Mouse (Mus musculus): Measurements from ENCODE around the gene Hoxc12. TPM values are rescaled to one million over a fixed set of nuclear protein-coding genes. Genes with fewer than 3 reads are reported as not detected.
A peak's percentile ranks its signal among the peaks of the same experiment; 100 is the strongest.

Hoxc12 gene
- polyA plus RNA-seq, 1 experiment from 2014 or later: not detected

DNA sequence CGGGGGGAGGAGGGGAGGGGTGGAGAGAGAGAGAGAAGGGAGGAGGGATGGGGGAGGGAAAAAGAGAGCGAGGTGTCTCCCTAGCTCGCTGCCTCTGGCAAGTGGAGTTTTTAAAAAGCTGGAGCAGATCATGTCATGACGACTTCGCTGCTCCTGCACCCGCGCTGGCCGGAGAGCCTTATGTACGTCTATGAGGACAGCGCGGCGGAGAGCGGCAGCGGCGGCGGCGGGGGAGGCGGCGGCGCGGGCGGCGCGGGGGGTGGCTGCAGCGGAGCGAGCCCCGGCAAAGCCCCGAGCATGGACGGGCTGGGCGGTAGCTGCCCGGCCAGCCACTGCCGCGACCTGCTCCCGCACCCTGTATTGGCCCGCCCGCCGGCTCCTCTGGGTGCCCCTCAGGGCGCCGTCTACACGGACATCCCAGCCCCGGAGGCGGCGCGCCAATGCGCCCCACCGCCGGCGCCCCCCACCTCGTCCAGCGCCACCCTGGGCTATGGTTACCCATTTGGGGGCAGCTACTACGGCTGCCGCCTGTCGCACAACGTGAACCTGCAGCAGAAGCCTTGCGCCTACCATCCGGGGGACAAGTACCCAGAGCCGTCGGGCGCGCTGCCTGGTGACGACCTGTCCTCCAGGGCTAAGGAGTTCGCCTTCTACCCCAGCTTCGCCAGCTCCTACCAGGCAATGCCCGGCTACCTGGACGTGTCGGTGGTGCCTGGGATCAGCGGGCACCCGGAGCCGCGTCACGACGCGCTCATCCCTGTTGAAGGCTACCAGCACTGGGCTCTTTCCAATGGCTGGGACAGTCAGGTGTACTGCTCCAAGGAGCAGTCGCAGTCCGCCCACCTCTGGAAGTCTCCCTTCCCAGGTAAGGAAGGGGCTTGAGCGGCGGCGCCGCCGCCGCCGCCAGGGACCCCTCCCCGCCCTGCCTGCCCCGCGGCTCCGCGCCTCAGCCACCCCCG, 15.2 kb upstream of the Hoxc12 start, which contains the start of gene Hoxc13:
Gene Hoxc13 (plus strand): TSS at position 51 of the 959 bp plus-strand sequence.
- Histone ChIP-seq H3K4me1 (peaks cover 4% of the 10 kb centered on the region; the same call in 1 of the 2 replicates), H3K4me2 (peak within 1 kb of the TSS; percentile 34), H3K9me3 (no peaks in the 10 kb centered on the region), H3K27me3 (peaks cover 99% of the 10 kb centered on the region), H3K27ac (no peak within 1 kb of the TSS), H3K4me3 (peak within 1 kb of the TSS; percentile 20), H3K9ac (no peak within 1 kb of the TSS), H3K36me3 (no peaks in the 10 kb centered on the region)
- ATAC-seq (ENCODE audit: borderline replicate concordance, extremely low read depth, low FRiP score, low TSS enrichment): peak; percentile 59; the same call in 1 of the 2 replicates
- WGBS: 2% methylated on average over 68 of the region's 88 CpGs

DNA sequence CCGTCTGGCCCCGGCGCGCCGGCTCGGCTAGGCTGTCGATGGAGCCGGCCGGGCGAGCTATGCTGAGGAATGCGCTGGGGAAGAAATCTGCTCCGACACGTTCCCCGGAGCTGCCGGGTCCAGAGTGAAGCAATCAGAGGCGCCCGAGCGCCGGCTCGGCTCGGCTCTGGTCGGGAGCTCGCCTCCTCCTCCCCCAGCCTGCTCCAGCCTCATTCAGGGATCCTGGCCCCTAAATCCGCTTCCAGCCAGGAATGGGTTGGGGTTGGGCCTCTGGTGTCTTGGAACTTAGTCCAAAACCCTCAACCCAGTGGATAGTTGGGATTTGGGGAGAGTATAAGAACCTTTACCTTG, 14.6 kb upstream of the Hoxc12 start:
- Histone ChIP-seq H3K4me1 (peaks cover 4% of the 10 kb centered on the region; the same call in 1 of the 2 replicates), H3K27me3 (peaks cover 99% of the 10 kb centered on the region), H3K27ac (no peak overlapping the region), H3K4me3 (no peak overlapping the region), H3K36me3 (no peaks in the 10 kb centered on the region), H3K9me3 (no peaks in the 10 kb centered on the region), H3K4me2 (no peak overlapping the region), H3K9ac (no peak overlapping the region)
- 2% methylated on average over 24 of the region's 24 CpGs for WGBS
- peak; percentile 35; the same call in 1 of the 2 replicates for ATAC-seq (ENCODE audit: borderline replicate concordance, extremely low read depth, low FRiP score, low TSS enrichment)

DNA sequence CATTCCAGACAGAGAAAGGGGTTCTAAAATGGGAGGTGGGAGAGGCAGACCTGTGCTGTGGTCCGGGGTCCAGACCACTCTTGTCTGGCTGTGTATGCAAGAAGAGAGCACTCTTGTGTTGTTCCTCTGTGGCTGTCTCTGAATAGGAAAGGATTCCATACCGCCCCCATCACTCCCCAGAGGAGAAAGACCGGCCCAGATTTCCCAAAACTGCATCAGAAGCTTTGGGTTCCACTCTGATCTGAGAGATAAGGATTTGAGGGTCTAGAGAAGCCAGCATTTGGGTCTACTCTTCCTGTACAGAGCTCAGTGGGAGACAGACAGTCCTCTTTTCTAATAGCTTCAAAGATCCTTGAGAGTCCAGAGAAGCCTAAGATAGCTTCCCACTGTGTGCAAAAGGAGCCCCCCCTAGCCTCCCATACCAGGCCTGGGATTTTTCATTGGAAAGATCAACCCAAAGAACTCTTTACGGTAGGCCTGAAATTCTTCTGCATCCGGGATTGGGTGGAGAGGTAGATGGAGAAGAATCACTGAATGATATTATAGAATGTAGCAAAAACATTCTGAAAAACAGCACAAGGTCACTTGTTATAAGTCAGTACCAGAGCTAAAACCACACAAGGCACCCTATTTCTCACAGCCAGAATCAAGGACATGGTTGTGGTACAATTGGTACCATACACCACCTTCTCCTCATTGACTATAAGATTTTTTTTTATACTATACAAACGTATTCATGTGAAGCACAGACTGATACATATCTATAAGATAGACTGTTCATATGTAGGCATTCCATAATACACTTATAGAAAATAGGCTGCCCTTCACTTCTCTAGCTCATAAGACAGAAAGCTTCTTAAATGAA, 13.7 kb upstream of the Hoxc12 start:
- peaks cover 99% of the 10 kb centered on the region for H3K27me3 ChIP-seq
- no peak overlapping the region for H3K4me2 ChIP-seq
- no peaks in the 10 kb centered on the region for H3K9me3 ChIP-seq
- ATAC-seq (ENCODE audit: borderline replicate concordance, extremely low read depth, low FRiP score, low TSS enrichment): no peak
- WGBS: 19% methylated on average over 6 of the region's 6 CpGs
- no peak overlapping the region for H3K9ac ChIP-seq
- no peak overlapping the region for H3K4me3 ChIP-seq
- H3K4me1 ChIP-seq: peaks cover 4% of the 10 kb centered on the region; the same call in 1 of the 2 replicates
- H3K36me3 ChIP-seq: no peaks in the 10 kb centered on the region
- no peak overlapping the region for H3K27ac ChIP-seq

DNA sequence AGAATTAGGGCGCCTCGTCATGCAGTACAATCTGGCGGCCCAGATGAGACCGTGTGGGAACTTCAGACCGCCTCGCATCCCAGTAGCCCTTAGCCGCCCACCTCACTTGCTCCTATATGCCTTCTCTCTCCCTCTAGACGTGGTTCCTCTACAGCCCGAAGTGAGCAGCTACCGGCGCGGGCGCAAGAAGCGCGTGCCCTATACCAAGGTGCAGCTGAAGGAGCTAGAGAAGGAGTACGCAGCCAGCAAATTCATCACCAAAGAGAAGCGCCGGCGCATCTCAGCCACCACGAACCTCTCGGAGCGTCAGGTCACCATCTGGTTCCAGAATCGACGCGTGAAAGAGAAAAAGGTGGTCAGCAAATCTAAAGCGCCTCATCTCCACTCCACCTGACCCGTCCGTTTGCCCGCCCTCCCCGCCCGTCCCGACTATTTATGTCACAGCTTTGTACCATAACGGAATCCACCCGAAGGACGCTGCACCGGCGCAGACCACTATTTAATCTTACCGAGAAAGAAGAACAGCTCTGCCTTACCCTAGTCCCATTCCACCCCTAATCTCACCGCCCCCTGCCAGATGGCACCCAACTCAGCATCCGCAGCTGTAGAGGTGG, 9.4 kb upstream of the Hoxc12 start:
- no peak overlapping the region for H3K4me3 ChIP-seq
- no peak overlapping the region for H3K4me2 ChIP-seq
- under 1% methylated on average over 39 of the region's 40 CpGs for WGBS
- no peaks in the 10 kb centered on the region for H3K4me1 ChIP-seq
- peaks cover 99% of the 10 kb centered on the region for H3K27me3 ChIP-seq
- no peak overlapping the region for H3K27ac ChIP-seq
- H3K9me3 ChIP-seq: no peaks in the 10 kb centered on the region
- no peaks in the 10 kb centered on the region for H3K36me3 ChIP-seq
- H3K9ac ChIP-seq: no peak overlapping the region
- no peak for ATAC-seq (ENCODE audit: borderline replicate concordance, extremely low read depth, low FRiP score, low TSS enrichment)

DNA sequence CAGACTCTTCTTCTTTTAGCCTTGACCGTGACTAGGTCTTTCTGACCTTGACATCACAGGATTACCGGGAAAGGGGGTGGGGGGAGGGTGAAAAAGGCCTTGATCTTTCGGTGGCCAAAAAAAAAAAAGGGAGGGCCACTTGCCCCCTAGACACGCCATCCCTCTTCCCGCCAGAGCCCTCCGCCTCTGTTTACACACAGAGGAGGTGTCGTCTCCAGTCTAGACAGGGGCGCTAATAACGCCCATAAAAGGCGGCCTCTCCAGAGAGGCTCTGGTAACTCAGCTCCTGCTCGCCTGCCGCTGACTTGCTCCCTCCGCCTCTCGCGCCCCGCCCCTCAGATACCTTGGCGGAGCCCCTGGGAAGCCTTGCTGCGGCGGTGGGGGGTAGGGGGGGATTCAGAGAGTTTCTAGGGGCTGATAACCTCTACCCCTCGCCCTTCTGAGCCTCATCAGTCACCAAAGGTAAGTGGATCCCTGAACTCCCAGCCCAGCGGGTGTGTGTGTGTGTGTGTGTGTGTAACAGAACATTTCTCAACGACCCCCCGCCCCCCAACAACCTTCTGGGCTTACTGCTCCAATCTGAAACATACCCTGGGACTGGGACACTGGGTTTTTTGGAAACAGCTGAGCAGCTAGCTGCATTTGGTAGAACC, 4.7 kb upstream of the Hoxc12 start:
- no peak overlapping the region for H3K9ac ChIP-seq
- no peak overlapping the region for H3K27ac ChIP-seq
- no peak overlapping the region for H3K4me3 ChIP-seq
- WGBS: under 1% methylated on average over 23 of the region's 23 CpGs
- no peaks in the 10 kb centered on the region for H3K9me3 ChIP-seq
- H3K36me3 ChIP-seq: no peaks in the 10 kb centered on the region
- no peak overlapping the region for H3K4me2 ChIP-seq
- ATAC-seq (ENCODE audit: borderline replicate concordance, extremely low read depth, low FRiP score, low TSS enrichment): no peak
- H3K4me1 ChIP-seq: peaks cover 2% of the 10 kb centered on the region; the same call in 1 of the 2 replicates
- peaks cover 100% of the 10 kb centered on the region for H3K27me3 ChIP-seq

DNA sequence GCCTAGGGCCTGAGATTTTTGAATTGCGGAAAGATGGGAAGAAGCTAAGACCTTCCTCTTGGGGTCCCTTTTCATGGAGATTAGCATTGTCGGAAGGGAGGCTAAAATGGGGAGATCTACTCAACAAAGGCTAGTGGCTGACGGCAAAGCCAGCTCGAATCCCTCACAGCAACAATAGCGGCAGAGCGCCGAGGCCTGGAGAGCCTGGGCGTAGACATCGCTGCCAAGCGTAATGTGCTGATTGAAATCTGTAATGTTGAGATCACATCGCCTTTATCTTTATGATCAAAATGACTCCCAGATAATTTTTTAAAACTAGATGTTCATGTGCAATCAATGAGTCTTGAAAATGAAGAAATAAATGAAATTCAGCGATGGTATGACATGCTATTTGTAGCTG, 2.1 kb upstream of the Hoxc12 start:
- peaks cover 2% of the 10 kb centered on the region; the same call in 1 of the 2 replicates for H3K4me1 ChIP-seq
- no peak overlapping the region for H3K27ac ChIP-seq
- H3K4me3 ChIP-seq: no peak overlapping the region
- WGBS: 2% methylated on average over 12 of the region's 12 CpGs
- no peaks in the 10 kb centered on the region for H3K9me3 ChIP-seq
- no peak for ATAC-seq (ENCODE audit: borderline replicate concordance, extremely low read depth, low FRiP score, low TSS enrichment)
- H3K27me3 ChIP-seq: peaks cover 100% of the 10 kb centered on the region
- no peak overlapping the region for H3K9ac ChIP-seq
- no peaks in the 10 kb centered on the region for H3K36me3 ChIP-seq
- no peak overlapping the region for H3K4me2 ChIP-seq

DNA sequence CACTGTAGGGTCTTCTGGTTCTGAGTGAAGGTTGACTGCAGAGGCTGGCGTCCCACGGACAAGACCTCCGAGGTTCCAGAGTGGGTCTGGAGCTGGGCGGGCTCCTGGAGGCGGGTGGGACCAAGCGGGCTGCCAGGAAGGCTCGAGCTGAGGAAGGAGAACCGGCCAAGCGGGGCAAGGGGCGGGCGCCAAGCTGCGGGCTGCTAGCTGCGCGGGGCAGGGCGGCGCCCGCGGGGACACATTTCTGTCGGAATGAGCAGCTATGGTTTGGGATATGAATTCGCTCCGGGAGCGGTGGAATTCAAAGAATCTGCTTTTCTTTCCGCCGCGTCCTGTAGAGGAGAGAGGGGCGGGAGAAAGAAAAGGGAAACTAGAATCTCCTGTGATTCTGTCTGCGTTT, 1.7 kb upstream of the Hoxc12 start:
- no peak overlapping the region for H3K9ac ChIP-seq
- peaks cover 100% of the 10 kb centered on the region for H3K27me3 ChIP-seq
- no peak overlapping the region for H3K4me2 ChIP-seq
- H3K36me3 ChIP-seq: no peaks in the 10 kb centered on the region
- H3K4me1 ChIP-seq: peaks cover 2% of the 10 kb centered on the region; the same call in 1 of the 2 replicates
- H3K9me3 ChIP-seq: no peaks in the 10 kb centered on the region
- no peak overlapping the region for H3K4me3 ChIP-seq
- under 1% methylated on average over 26 of the region's 27 CpGs for WGBS
- H3K27ac ChIP-seq: no peak overlapping the region
- no peak for ATAC-seq (ENCODE audit: borderline replicate concordance, extremely low read depth, low FRiP score, low TSS enrichment)

DNA sequence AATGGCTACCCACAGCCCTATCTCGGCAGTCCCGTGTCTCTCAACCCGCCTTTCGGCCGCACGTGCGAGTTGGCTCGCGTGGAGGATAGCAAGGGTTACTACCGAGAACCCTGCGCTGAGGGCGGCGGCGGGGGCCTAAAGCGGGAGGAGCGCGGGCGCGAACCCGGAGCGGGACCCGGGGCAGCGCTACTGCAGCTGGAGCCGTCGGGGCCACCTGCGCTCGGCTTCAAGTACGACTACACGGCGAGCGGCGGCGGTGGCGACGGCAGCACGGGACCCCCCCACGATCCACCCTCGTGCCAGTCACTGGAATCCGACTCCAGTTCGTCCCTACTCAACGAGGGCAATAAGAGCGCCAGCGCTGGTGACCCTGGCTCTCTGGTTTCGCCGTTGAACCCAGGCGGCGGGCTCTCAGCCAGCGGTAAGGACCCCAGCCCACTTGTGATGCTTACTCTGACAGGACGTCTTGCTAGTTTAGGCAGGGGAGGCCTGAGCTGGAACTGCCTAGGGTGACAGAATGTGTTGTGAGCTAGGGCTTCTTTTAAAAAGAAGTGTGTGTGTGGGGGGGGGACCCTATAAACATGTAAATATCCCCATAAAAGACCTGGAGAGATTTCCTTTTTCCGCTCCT, 594 bp downstream of the Hoxc12 start:
- Histone ChIP-seq H3K27me3 (peaks cover 100% of the 10 kb centered on the region), H3K9me3 (no peaks in the 10 kb centered on the region), H3K4me1 (peaks cover 2% of the 10 kb centered on the region; the same call in 1 of the 2 replicates), H3K4me3 (no peak overlapping the region), H3K4me2 (no peak overlapping the region), H3K36me3 (no peaks in the 10 kb centered on the region), H3K9ac (no peak overlapping the region), H3K27ac (no peak overlapping the region)
- ATAC-seq (ENCODE audit: borderline replicate concordance, extremely low read depth, low FRiP score, low TSS enrichment): no peak
- WGBS: 2% methylated on average over 50 of the region's 50 CpGs

DNA sequence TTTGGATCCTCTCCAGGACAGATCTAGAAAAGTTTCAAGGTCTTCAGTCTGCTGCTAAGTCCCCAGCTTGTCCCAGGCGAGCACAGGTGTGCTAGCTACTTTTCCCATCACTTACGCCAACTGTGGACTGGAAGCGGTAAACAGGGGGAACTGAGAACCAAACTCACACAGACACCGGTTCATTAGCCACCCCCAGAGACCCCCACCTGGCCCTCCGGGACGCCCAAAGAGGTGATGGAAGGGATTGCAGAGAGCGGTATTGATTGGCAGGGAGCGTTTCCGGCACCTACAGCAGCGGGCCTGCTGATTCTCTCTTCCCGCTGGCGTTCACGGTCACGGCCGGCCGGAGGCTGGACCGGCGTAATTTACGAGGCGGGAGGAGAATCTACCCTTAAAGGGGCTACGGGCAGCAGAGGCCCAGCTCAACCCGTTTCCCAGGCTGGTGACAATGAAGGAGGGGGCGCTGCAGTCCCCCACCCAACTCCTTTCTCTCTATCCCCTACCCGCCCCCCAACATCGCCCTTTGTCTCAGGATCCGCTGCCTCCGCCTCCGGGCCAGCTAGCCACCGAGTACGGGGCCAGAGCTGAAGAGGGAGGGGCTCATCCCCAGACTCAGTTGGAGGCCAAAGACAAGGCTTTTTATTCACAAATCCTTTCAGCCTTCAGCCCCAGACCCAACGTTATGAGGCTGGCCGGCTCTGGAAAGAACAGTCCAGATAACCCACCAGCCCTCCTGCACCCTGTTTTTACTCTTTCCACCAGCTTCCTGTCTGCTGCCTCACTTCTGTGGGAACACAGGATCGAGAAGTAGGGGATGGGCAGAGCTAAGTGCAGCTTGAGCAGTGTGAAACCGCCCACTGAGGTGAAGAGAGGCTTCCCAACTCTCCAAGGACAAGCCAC, 2.9 kb downstream of the Hoxc12 start:
- ATAC-seq (ENCODE audit: borderline replicate concordance, extremely low read depth, low FRiP score, low TSS enrichment): no peak
- Histone ChIP-seq H3K9me3 (no peaks in the 10 kb centered on the region), H3K4me3 (no peak overlapping the region), H3K4me2 (no peak overlapping the region), H3K36me3 (no peaks in the 10 kb centered on the region), H3K9ac (no peak overlapping the region), H3K27me3 (peaks cover 100% of the 10 kb centered on the region), H3K27ac (no peak overlapping the region), H3K4me1 (peaks cover 2% of the 10 kb centered on the region; the same call in 1 of the 2 replicates)
- 1% methylated on average over 34 of the region's 34 CpGs for WGBS

Data from lung, embryonic 15.5 days (tissue).